Mouse (Mus musculus) adrenal gland, postnatal 0 days (tissue): ENCODE data around the gene Dtx4. TPM values are rescaled to one million over a fixed set of nuclear protein-coding genes. Genes with fewer than 3 reads are reported as not detected.

Source experiments
- polyA plus RNA-seq: library from polyadenylated mRNA; unstranded; fragments of >200 nt; fragmentation: Nextera tagmentation; extraction: Ambion mirVana; gene quantifications from 2 replicates; pipeline ENCODE4 v1.2.1, GENCODE M21; 2015

Gene Dtx4
- polyA plus RNA-seq: 6.3 and 10.4 TPM in 2 replicates

GRCm38 (mm10) chr19:12501370-12502347 lies at the start of gene Dtx4:
Gene Dtx4 (minus strand): TSS chr19:12501454.

GRCm38 (mm10) chr19:12545440-12545839 lies 44.2 kb upstream of the Dtx4 start, which contains the start of gene Fam111a:
Gene Fam111a (plus strand): TSS chr19:12545740.

GRCm38 (mm10) chr19:12460282-12461249 lies 40.7 kb downstream of the Dtx4 start, which contains the start of gene Mpeg1:
Gene Mpeg1 (plus strand): TSS chr19:12460779.

GRCm38 (mm10) chr19:12427605-12428004 lies 73.6 kb downstream of the Dtx4 start, which contains the start of gene Pfpl:
Gene Pfpl (plus strand): TSS chr19:12427905.

GRCm38 (mm10) chr19:12417361-12417760 lies 83.9 kb downstream of the Dtx4 start, which contains the start of gene Olfr1441:
Gene Olfr1441 (plus strand): TSS chr19:12417433.

Other genes starting within 250 kb of the Dtx4 start
- gene Olfr235, start 240.4 kb downstream of the Dtx4 start, polyA plus RNA-seq: not detected in 2 replicates
- gene Olfr1434, start 221.6 kb downstream of the Dtx4 start, polyA plus RNA-seq: not detected in 2 replicates
- not detected in 2 replicates for gene Olfr1436, start 202.3 kb downstream of the Dtx4 start, polyA plus RNA-seq
- gene Olfr1437, start 176.4 kb downstream of the Dtx4 start, polyA plus RNA-seq: not detected in 2 replicates
- gene Olfr1438-ps1, start 165.5 kb downstream of the Dtx4 start, polyA plus RNA-seq: not detected in 2 replicates
- gene Olfr1440, start 114.2 kb downstream of the Dtx4 start, polyA plus RNA-seq: not detected in 2 replicates
- gene Olfr1441, start 84.0 kb downstream of the Dtx4 start, polyA plus RNA-seq: not detected in 2 replicates
- gene Pfpl, start 73.5 kb downstream of the Dtx4 start, polyA plus RNA-seq: not detected in 2 replicates
- gene Mpeg1, start 40.7 kb downstream of the Dtx4 start, polyA plus RNA-seq: 2.1 and 2.6 TPM in 2 replicates
- gene Fam111a, start 44.3 kb upstream of the Dtx4 start, polyA plus RNA-seq: 9.0 and 9.4 TPM in 2 replicates
- 5.5 and 10.4 TPM in 2 replicates for gene Gm4952, start 98.5 kb upstream of the Dtx4 start, polyA plus RNA-seq
- gene Glyat, start 131.9 kb upstream of the Dtx4 start, polyA plus RNA-seq: 0.15 and 0.47 TPM in 2 replicates
- not detected in 2 replicates for gene Olfr1442, start 169.0 kb upstream of the Dtx4 start, polyA plus RNA-seq
- gene Olfr1443, start 176.7 kb upstream of the Dtx4 start, polyA plus RNA-seq: not detected in 2 replicates
- 0.69 and 0.88 TPM in 2 replicates for gene Keg1, start 194.3 kb upstream of the Dtx4 start, polyA plus RNA-seq